Mouse (Mus musculus) spleen, adult 18-20 months (tissue): Measurements from ENCODE around the gene Psme3.

Source experiments
- DNase-seq, 2 experiments: peaks; one replicate each; pipeline ENCODE4 v3.0.0; 2022; ENCODE audit warnings: mixed read lengths in 2 of 2

Gene Psme3

DNA sequence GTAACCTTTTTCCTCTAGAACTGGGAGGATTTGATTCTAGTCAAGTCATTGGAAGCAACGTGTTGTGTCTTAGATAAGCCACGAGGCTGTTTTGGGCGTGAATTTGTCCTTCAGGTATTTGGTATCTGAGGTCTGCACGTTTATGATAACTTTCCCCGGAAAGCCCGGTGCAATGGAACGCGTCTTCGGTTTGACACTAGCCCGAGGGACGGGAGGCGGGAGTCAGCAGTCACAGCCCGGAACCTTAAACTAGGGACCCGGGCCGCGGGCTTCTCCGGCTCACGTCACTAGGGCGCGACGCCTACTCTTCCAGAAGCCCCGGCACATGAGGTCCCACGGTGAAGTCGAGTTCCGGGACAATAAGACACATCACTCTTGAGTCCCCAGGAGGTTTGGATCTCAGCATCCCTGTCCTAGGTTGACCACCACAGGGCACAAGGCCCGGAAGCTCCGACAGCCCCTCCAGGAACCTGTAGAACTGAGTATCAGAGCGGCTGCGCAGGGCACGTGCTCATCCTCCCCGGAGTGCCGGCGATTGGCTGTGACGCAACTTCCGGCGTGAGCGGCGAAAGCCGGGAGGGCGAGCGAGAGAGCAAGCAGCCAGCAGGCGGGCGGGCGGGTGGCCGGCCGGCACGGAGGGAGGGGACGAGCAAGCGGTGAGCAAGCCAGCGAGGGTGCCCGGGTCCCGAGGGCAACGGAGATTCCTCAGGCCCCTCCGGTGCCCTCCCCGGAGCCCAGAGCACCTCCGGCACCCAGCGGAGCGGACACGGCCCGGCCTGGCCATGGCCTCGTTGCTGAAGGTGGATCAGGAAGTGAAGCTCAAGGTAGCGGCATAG lies at the start of gene Psme3:
Gene Psme3, plus strand, starts transcription at position 549 of the 836 bp plus-strand sequence.
- peak; percentile 86 to 91 for DNase-seq

DNA sequence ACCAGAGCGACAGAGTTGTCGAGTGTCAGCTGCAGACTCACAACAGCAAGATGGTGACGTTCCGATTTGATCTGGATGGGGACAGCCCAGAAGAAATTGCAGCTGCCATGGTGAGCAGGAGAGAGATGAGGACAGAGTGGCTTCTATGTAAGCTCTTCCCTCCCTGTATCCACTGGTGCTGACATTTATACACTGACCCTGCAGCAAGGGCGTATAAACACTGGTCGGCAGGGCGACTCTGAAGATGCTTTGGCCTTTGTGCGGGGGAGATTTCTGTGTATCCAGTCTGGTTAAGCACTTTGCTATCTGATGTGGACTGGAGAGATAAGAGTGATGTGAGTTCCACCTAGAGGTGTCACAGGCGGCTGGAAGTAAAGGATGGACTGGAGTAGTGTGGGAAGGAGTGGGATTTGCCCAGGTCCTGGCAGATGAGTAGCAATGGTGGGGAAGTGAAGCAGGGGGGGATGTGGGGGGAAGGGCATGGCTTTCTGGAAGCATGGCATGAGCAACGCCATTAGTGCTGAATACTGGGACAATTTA lies 46.4 kb upstream of the Psme3 start:
- DNase-seq: no peak

DNA sequence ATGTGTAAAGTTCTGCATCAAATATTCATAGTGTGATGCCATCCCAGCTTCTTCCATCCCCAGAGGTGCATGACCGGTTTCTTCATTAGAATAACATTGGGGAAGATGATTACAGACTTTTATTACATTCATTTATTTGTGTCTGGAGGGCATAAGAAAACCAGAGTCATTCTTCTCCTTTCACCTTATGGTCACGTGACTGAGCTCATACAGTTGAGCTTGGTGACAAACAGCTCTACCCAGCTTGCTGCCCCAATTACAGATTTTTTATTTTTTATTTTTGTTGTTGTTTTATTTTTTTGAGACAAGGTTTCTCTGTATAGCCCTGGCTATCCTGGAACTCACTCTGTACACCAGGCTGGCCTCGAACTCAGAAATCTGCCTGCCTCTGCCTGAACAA lies 43.6 kb upstream of the Psme3 start:
- no peak for DNase-seq

DNA sequence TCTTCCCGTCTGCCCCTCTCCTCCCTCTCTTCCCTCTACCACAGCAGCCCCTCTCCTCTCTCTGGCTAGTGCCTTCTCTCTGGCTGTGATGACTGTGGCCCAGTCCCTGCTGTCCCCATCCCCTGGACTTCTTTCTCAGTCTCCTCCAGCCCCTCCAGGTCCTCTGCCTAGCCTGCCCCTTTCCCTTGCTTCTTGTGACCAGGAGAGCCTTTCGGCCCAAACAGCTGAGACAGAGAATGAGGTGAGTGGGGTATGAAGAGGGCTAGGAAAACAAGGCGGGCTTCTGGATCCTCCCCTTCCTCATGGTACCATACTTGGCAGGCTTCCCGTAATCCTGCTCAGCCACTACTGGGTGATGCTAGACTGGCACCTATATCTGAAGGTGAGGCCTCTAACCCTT lies 40.7 kb upstream of the Psme3 start:
- no peak for DNase-seq

DNA sequence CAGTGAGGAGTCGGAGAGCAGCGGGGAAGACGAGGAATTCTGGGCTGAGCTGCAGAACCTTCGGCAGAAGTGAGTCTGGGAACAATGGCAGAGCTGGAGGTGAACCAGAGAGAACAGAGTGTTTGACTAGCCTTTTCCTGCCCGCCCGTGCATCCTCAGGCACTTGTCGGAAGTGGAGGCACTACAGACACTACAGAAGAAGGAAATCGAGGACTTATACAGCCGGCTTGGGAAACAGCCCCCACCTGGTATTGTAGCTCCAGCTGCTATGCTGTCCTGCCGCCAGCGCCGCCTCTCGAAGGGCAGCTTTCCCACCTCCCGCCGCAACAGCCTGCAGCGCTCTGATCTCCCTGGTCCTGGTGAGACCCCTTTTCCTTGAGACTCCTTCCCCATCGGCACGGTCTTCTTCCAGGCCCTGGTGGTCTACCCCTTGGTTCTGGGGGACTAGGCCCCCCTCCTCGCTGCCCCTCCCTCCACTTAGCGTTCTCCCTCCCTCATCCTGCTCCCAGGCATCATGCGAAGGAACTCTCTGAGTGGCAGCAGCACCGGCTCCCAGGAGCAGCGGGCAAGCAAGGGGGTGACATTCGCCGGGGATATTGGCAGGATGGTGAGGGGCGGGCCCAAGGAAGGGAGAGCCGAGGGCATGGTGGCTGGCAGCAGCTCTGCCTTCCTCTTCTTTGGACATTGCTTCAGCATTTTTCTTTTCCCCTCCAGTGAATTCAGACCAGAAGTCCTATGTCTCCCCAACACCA lies 39.5 kb upstream of the Psme3 start:
- no peak for DNase-seq

DNA sequence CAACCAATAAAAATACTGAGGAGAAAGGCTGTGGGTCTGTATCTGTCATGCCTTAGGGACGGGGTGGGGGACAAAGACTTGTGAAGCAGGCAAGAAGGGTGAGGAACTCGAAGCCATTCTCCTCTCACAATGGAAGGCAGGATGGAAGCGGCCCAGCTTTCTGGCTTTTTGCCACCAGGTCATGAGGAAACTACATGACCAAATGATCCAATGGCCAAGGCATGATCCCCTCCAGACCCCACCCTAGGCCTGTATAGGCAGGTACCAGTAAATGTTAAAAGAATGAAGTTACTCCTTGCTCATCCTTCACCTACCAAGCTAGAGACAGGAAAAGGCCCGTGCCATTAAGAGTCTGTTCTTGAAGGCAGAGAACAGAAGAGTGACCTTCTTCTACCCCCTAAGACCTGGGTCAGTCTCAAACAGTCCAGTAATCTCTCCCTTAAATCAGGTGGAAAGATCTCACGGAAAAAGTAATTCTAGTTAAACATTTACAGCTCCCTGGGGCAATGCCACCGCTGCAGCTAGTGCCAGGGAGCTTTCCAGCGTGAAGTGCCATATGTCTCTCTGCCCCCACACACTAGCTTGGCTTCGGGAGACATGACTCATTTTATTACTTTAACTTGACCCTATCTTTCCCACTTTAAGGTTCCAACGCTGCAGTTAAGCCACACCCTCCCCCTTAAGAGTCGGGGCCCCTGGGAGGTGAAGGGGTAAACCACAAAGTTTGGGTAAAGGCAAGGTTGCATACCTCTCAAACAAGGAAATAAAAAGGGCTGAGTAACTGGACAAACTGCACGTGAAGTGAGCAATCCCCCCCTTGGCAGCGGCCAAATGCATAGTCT lies 38.4 kb upstream of the Psme3 start:
- DNase-seq: no peak

DNA sequence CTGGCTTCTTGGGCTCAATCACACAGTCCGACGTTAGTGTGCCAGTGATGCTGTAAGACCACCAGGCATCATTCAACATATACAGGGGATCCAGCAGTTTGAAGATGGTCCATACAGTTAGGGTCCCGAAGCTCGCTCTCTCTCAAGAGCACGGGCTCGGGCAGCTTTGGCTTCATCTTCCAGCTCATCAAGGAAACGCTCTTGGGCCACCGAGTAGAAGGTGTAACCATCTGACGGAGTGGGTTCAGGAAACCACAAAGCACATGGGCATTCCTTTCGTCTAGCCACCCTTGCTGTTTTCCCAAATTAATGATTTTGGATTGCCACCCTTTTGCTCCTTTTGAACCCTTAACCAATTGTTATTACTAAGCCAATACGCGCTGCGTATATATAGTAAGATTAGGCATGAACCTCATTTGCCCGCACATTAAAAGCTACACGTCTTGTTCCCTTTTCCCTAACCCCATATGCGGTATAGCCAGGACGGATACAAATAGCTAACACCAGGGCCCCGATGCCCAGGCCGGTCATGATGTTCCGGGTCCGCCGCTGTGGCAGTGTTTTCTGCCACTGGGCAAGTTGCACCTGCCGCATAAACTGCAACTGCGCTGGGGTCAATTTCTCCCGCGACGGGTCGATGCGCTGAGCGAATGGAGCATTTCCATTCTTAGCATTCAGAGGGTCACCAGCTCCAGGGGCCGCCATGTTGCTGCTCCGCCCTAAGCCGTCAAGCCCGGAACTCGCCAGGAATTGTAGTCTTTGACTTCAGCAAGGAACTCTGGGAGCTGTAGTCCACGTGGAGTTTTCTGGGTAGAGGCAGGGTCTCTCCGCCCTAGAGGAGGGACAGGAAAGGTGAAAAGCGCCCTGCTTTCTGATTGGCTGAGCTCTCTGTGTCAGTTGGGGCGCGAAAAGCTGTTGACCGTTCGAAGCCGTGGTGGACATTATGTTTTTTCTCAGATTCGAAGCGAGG lies 37.5 kb upstream of the Psme3 start, which contains the start of the genes Cntd1 and Coa3:
Gene Cntd1, plus strand, starts transcription at position 790 of the 970 bp plus-strand sequence.
Gene Coa3, minus strand, starts transcription at position 892 of the 970 bp plus-strand sequence.
- peak; percentile 62 to 70 for DNase-seq

DNA sequence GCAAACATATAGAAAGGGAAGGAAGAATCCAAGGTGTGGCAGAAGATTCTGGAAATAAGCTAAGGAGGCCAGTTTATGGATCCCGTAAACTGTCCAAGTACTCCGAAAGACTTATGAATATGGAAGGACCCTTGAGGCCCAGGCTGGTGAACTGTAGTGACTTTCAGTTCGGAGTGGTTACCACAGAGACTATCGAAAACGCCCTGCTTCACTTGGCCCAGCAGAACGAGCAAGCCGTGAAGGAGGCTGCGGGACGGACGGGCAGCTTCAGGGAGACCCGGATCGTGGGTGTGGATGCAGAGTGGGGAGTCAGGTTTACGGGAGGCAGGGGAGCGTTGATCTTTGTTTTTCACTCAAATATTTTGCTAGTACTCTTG lies 36.8 kb upstream of the Psme3 start:
- DNase-seq: peak in 1 of 2 experiments; percentile 18

DNA sequence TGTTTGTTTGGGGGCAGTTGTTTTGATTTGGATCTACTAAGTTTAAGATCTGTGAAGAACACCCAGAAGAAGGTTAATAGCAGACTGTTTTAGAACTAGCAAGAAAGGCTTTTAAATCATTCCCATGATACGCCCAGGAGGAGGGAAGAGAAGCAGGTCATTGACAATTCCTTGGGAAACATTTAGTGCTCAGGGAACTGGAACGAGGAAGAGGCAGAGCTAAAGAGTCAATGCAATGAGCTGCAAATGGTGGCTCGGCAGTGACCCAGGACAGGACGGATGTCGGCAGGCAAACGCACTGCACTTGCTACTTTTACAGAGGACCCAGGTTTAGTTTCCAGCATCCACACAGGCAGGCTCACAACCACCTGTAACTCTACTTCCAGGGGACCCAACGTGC lies 35.2 kb upstream of the Psme3 start:
- no peak for DNase-seq

DNA sequence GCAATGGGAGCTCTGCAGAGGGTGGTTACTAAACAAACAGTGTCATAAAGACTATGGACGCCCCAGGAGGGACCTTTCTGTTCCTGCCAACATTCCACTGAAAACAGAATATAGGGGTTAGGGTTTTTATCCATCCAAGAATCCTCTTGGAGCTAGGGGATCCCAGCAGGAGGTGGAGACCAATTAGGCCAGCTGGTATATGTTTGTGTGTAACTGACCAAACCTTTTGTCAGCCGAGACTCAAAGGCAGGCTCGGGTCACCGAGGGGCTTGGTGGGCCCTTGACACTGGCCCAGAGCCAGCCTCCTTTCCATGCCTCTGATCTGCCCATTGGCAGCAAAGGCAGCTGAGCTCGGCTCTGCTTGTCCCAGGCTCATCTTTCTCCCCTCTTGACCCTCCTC lies 33.1 kb upstream of the Psme3 start:
- DNase-seq: no peak

DNA sequence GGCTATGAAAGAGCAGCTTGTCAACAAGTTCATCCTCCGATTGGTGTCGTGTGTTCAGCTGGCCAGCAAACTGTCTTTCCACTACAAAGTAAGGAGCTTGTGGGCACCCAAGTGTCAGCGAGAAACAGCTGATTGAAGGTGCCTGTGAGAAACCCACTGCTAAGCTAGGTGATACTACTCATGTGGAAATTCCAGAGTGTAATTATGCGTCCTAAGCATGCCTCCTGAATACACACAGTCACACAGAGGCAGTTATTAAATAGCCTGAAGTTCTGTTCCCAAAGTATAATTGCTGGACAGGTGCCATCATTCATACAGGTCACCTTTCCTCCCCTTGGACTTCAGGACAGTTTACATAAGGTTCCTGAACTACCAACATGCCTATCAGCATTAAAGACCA lies 32.2 kb upstream of the Psme3 start:
- no peak for DNase-seq

DNA sequence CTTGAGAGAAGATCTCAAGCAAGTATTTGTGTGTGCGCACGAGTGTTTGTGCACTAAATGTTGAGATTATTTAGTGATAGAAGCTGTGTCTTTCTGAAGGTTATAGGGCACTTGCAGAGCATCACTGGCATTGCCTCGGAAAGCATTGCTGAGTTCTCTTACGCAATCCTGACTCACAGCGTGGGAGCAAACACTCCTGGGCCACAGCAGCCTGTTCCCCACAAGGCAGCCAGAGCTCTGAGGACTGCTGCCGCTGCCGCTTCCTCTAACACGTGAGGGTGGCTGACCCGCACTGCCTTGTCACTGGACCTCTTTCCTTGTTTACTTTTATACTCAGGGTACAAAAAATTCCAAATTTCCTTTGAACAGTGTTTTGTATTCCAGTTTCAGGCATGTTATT lies 28.7 kb upstream of the Psme3 start:
- no peak for DNase-seq

DNA sequence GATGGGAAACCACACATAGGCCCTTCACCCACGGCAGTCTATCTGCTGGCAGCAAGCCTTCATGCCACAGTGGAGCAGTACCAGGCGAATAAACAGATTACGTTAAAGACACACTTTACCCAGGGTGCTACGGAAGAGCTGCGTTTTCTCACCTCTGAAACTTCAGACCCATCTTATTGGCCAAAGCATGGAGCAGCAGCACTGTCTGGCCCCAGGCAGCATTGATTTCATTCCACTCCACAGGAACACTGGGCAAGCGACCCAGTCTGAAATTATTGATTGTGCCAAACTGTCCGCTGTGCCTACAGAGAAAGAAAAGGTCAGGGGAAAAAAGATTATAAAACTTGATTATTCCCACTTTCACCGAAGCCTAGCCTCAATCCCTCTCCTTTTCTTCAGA lies 24.8 kb upstream of the Psme3 start:
- DNase-seq: no peak

DNA sequence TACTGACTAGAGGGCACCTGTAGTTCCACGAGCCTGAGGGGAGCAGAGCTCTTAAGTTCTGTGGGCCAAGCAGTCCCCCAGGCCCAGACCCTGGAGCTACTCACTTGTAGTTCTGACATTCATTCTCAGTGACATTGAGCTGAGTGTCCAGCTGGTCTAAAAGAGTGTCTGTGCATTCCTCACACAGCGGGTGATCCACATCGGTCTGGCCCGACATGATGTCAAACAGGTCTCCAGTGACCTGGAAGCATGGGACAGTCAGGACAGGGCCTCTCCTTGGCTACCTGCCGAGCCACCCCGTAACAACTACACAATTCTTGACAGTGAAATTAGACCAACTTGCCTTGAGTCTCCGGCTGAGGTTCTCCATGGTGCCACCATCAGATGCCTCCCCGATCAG lies 20.8 kb upstream of the Psme3 start:
- DNase-seq: no peak

DNA sequence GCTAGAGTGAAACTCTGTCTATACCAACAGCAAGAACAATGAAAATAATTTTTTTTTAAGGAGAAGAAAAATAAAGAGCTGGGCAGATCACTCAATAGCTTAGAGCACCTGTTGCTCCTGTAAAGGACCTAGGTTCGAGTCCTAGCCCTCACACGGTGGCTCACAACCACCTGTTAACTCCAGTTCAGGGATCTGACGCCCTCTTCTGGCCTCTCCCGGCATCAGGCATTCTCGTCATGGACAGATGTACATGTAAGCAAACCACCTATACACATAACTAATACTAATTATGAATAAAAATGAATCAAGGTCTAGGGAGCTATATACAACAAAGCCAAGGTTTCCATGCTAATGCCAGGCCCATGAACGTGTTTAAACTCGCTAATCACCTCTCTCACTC lies 15.1 kb upstream of the Psme3 start:
- no peak for DNase-seq

DNA sequence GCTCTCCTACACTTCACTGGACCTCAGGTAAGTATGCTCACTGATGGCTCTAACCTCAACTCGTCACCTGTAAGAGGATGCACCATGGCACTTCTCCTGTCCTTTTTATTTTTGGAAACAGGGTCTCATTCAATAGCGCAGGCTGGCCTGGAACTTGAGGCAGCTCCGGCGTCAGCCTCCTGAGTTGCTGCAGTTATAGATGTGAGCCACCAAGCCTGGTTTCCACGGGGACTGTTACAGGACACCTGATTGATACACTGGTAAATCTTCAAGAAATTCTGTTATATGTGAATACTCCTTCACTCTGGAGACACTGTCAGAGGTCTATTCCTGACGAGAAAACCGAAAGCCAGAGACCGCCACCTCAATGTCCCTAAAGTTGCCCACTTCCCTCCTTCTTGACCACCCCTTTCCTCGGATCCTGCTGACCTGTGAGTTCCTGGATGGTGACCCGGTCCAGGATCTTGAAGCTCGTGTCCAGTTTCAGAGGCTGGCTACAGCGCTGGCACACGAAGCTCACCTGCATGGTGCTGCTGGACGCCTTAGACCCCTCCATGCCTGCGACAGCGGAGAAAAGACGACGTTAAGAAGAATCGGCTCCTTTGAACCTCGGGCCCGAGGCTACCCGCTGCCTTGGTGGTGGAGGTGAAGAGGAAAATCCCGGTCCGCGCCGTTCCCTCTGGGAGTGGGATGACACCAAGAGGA lies 14.6 kb upstream of the Psme3 start:
- DNase-seq: no peak

DNA sequence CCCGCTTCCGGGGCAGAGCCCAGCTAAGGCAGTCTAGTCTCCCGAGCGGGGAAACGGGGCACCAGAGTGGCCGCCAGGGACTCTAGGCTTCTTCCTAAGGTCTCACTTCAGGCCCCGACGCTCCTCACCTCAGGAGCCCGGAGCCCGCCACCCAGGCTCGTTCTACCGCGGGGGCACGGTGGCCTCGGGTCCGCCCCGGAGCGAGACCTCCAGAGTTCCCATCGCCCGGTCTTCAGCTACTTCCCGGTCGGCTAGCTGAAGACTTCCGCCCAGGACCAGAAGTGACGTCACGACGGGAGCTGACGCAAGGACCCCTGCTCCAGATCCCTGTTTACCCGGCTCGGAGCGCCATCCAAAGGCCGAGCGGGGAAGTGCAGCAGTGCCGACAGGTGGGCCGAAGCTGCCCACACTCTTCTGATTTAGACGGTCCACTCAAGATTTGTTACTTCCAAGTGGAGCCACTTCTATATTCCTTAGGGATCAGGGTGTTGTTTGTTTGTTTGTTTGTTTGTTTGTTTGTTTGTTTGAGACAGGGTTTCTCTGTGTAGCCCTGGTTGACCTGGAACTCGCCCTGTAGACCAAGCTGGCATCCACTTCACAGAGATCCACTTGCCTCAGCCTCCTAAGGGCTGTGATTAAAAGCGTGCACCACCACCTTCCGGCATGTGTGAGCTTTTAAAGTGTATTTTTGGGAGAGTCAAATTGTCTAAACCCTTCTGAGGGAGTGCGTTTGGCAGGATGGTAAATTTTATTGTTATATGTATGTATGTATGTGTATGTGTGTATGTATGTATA lies 13.8 kb upstream of the Psme3 start, which contains the start of gene Becn1:
Gene Becn1, minus strand, starts transcription at position 283 of the 795 bp plus-strand sequence.
- DNase-seq: peak; percentile 79 to 89

DNA sequence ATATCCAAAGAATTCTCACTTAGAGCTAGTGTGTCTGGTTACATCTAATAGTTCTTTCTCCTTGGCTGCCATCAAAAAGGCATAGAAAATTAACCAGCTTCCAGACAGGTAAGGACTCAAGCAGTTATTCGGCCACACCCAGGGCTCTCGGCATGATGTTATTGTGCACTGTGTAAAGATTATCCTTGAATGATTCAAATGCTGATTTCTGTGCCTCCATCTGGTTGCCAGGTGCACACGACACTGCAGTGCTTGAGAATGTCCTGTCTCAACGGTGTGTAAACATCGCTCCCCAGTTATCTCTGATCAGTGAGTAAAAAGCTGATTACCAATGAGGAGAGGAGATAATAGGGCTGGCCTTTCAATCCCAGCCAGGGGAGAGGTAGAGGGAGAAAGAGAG lies 8.3 kb upstream of the Psme3 start:
- no peak for DNase-seq

DNA sequence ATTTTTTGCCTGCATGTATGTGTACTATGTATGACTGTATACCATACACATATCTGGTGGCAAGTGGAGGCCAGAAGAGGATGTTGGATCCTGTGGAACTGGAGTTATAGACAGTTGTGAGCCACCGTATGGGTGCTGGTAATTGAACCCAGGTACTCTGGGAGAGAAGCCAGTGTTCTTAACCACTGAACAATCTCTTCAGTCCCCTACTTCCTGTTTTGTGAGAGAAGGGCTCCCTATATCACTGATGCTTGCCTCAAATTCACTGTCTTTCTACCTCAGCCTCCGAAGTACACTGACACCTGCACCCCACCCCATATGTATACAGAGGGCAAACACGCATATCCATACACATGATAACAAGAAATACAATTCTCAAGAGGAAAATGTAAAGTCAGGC lies 4.9 kb upstream of the Psme3 start:
- DNase-seq: no peak

DNA sequence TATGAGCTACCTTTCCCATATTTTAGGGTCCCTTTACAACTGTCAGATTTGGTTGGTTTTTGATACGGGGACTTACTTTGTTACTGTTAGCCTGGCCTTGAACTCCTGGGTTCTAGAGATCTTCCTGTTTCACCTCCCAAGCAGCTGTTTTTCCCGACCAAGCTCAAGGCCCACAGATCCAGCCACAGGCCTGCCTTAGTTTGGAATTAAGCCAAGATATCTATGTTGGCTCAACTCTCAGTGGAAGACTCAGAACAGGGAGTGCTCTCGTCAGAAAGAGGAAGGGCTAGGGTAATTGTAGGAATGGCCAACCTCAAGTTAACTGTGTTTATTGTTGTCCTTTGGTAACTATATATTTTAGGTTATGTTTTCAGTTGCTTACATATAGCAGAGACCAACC lies 3.9 kb upstream of the Psme3 start:
- no peak for DNase-seq
